Mouse (Mus musculus): ENCODE data around the gene Adcy2. TPM values are rescaled to one million over a fixed set of nuclear protein-coding genes. Genes with fewer than 3 reads are reported as not detected.

Gene Adcy2
- polyA plus RNA-seq, 1 experiment from 2014 or later: 0.46 TPM

GRCm38 (mm10) chr13:68765896-68766578, 233.3 kb downstream of the Adcy2 start:
- Histone ChIP-seq H3K4me1 (replicated peaks) (no peaks in the 10 kb centered on the region), H3K27ac (replicated peaks) (no peak overlapping the region), H3K9me3 (replicated peaks) (no peaks in the 10 kb centered on the region; the same call in 1 of the 2 replicates), H3K36me3 (replicated peaks) (no peaks in the 10 kb centered on the region), H3K4me3 (replicated peaks) (no peak overlapping the region), H3K9ac (no peak overlapping the region), H3K27me3 (no peaks in the 10 kb centered on the region), H3K4me2 (no peak overlapping the region)
- ATAC-seq (ENCODE audit: insufficient read depth): no peak
- WGBS (ENCODE audit: insufficient replicate concordance): 63% methylated on average over 8 of the region's 8 CpGs

GRCm38 (mm10) chr13:68764614-68765013, 234.7 kb downstream of the Adcy2 start:
- no peak overlapping the region for H3K27ac ChIP-seq (replicated peaks)
- no peak overlapping the region for H3K9ac ChIP-seq
- no peak for ATAC-seq (ENCODE audit: insufficient read depth)
- H3K4me1 ChIP-seq (replicated peaks): no peaks in the 10 kb centered on the region
- WGBS (ENCODE audit: insufficient replicate concordance): 73% methylated on average over 3 of the region's 3 CpGs
- no peak overlapping the region for H3K4me3 ChIP-seq (replicated peaks)
- no peaks in the 10 kb centered on the region for H3K36me3 ChIP-seq (replicated peaks)
- no peak overlapping the region for H3K4me2 ChIP-seq
- H3K9me3 ChIP-seq (replicated peaks): no peaks in the 10 kb centered on the region; the same call in 1 of the 2 replicates
- H3K27me3 ChIP-seq: no peaks in the 10 kb centered on the region

- Histone ChIP-seq H3K4me3 (replicated peaks) (no peak overlapping the region), H3K4me1 (replicated peaks) (no peaks in the 10 kb centered on the region), H3K9me3 (replicated peaks) (no peaks in the 10 kb centered on the region), H3K4me2 (no peak overlapping the region), H3K36me3 (replicated peaks) (no peaks in the 10 kb centered on the region), H3K27me3 (no peaks in the 10 kb centered on the region), H3K9ac (no peak overlapping the region), H3K27ac (replicated peaks) (no peak overlapping the region)
- WGBS (ENCODE audit: insufficient replicate concordance): 54% methylated on average over 9 of the region's 9 CpGs
- no peak for ATAC-seq (ENCODE audit: insufficient read depth)
Observed at GRCm38 (mm10) chr13:68749801-68750200, 249.5 kb downstream of the Adcy2 start.

- WGBS (ENCODE audit: insufficient replicate concordance): 68% methylated on average over 2 of the region's 2 CpGs
- no peak for ATAC-seq (ENCODE audit: insufficient read depth)
- no peaks in the 10 kb centered on the region for H3K27me3 ChIP-seq
Observed at GRCm38 (mm10) chr13:68749370-68749769, 250.0 kb downstream of the Adcy2 start.

GRCm38 (mm10) chr13:68745426-68745825, 253.9 kb downstream of the Adcy2 start:
- Histone ChIP-seq H3K4me3 (replicated peaks) (no peak overlapping the region), H3K4me2 (no peak overlapping the region)
- WGBS (ENCODE audit: insufficient replicate concordance): 71% methylated on average over 5 of the region's 5 CpGs

More at GRCm38 (mm10) chr13:68749370-68749769, 250.0 kb downstream of the Adcy2 start:
- no peak overlapping the region for H3K27ac ChIP-seq (replicated peaks)
- H3K4me3 ChIP-seq (replicated peaks): no peak overlapping the region
- no peaks in the 10 kb centered on the region for H3K36me3 ChIP-seq (replicated peaks)
- H3K4me1 ChIP-seq (replicated peaks): no peaks in the 10 kb centered on the region
- no peak overlapping the region for H3K9ac ChIP-seq
- H3K9me3 ChIP-seq (replicated peaks): no peaks in the 10 kb centered on the region
- H3K4me2 ChIP-seq: no peak overlapping the region

GRCm38 (mm10) chr13:68712661-68713060, 286.7 kb downstream of the Adcy2 start:
- H3K9me3 ChIP-seq (replicated peaks): no peaks in the 10 kb centered on the region
- H3K4me1 ChIP-seq (replicated peaks): no peaks in the 10 kb centered on the region
- no peak overlapping the region for H3K4me3 ChIP-seq (replicated peaks)
- H3K9ac ChIP-seq: no peak overlapping the region
- no peak for ATAC-seq (ENCODE audit: insufficient read depth)
- H3K27me3 ChIP-seq: no peaks in the 10 kb centered on the region
- no peaks in the 10 kb centered on the region for H3K36me3 ChIP-seq (replicated peaks)
- no peak overlapping the region for H3K27ac ChIP-seq (replicated peaks)
- H3K4me2 ChIP-seq: no peak overlapping the region

More at GRCm38 (mm10) chr13:68745426-68745825, 253.9 kb downstream of the Adcy2 start:
- Histone ChIP-seq H3K36me3 (replicated peaks) (no peaks in the 10 kb centered on the region), H3K9ac (no peak overlapping the region), H3K27me3 (no peaks in the 10 kb centered on the region), H3K9me3 (replicated peaks) (no peaks in the 10 kb centered on the region), H3K27ac (replicated peaks) (no peak overlapping the region), H3K4me1 (replicated peaks) (no peaks in the 10 kb centered on the region)
- ATAC-seq (ENCODE audit: insufficient read depth): no peak

- H3K9ac ChIP-seq: no peak overlapping the region
- no peak overlapping the region for H3K27ac ChIP-seq (replicated peaks)
- H3K4me1 ChIP-seq (replicated peaks): no peaks in the 10 kb centered on the region
- no peak for ATAC-seq (ENCODE audit: insufficient read depth)
- no peaks in the 10 kb centered on the region for H3K27me3 ChIP-seq
- no peak overlapping the region for H3K4me3 ChIP-seq (replicated peaks)
- H3K36me3 ChIP-seq (replicated peaks): no peaks in the 10 kb centered on the region
- 71% methylated on average over 6 of the region's 6 CpGs for WGBS (ENCODE audit: insufficient replicate concordance)
- no peak overlapping the region for H3K4me2 ChIP-seq
- 0 out of 2 replicates have a peak, but pooled peaks cover 3% of the 10 kb centered on the region for H3K9me3 ChIP-seq (replicated peaks)
Observed at GRCm38 (mm10) chr13:68707296-68707747, 292.0 kb downstream of the Adcy2 start.

- no peak for ATAC-seq (ENCODE audit: insufficient read depth)
- no peak overlapping the region for H3K4me3 ChIP-seq (replicated peaks)
- 58% methylated on average over 2 of the region's 2 CpGs for WGBS (ENCODE audit: insufficient replicate concordance)
- H3K9me3 ChIP-seq (replicated peaks): no peaks in the 10 kb centered on the region; the same call in 1 of the 2 replicates
- no peak overlapping the region for H3K27ac ChIP-seq (replicated peaks)
- no peak overlapping the region for H3K9ac ChIP-seq
- H3K27me3 ChIP-seq: no peaks in the 10 kb centered on the region
- H3K4me2 ChIP-seq: no peak overlapping the region
- H3K36me3 ChIP-seq (replicated peaks): no peaks in the 10 kb centered on the region
- no peaks in the 10 kb centered on the region for H3K4me1 ChIP-seq (replicated peaks)
Observed at GRCm38 (mm10) chr13:68684919-68685318, 314.4 kb downstream of the Adcy2 start.

GRCm38 (mm10) chr13:68680429-68680828, 318.9 kb downstream of the Adcy2 start:
- Histone ChIP-seq H3K4me1 (replicated peaks) (no peaks in the 10 kb centered on the region), H3K36me3 (replicated peaks) (no peaks in the 10 kb centered on the region), H3K27ac (replicated peaks) (no peak overlapping the region), H3K27me3 (no peaks in the 10 kb centered on the region), H3K9me3 (replicated peaks) (no peaks in the 10 kb centered on the region; the same call in 1 of the 2 replicates), H3K4me3 (replicated peaks) (no peak overlapping the region), H3K4me2 (no peak overlapping the region), H3K9ac (no peak overlapping the region)
- ATAC-seq (ENCODE audit: insufficient read depth): no peak
- 39% methylated on average over 1 of the region's 1 CpGs for WGBS (ENCODE audit: insufficient replicate concordance)

GRCm38 (mm10) chr13:68642786-68643185, 356.6 kb downstream of the Adcy2 start:
- Histone ChIP-seq H3K27ac (replicated peaks) (no peak overlapping the region), H3K27me3 (no peaks in the 10 kb centered on the region), H3K4me3 (replicated peaks) (no peak overlapping the region), H3K9me3 (replicated peaks) (no peaks in the 10 kb centered on the region), H3K4me1 (replicated peaks) (no peaks in the 10 kb centered on the region), H3K4me2 (no peak overlapping the region), H3K9ac (no peak overlapping the region), H3K36me3 (replicated peaks) (no peaks in the 10 kb centered on the region)
- ATAC-seq (ENCODE audit: insufficient read depth): no peak
- 72% methylated on average over 1 of the region's 1 CpGs for WGBS (ENCODE audit: insufficient replicate concordance)

GRCm38 (mm10) chr13:68627041-68627440, 372.3 kb downstream of the Adcy2 start:
- H3K27me3 ChIP-seq: no peaks in the 10 kb centered on the region
- ATAC-seq (ENCODE audit: insufficient read depth): no peak
- WGBS (ENCODE audit: insufficient replicate concordance): 51% methylated on average over 3 of the region's 3 CpGs

GRCm38 (mm10) chr13:68622792-68623191, 376.5 kb downstream of the Adcy2 start:
- 40% methylated on average over 6 of the region's 6 CpGs for WGBS (ENCODE audit: insufficient replicate concordance)

More at GRCm38 (mm10) chr13:68627041-68627440, 372.3 kb downstream of the Adcy2 start:
- 0 out of 2 replicates have a peak, but pooled peaks cover 4% of the 10 kb centered on the region for H3K9me3 ChIP-seq (replicated peaks)
- no peak overlapping the region for H3K4me2 ChIP-seq
- H3K4me3 ChIP-seq (replicated peaks): no peak overlapping the region
- no peak overlapping the region for H3K27ac ChIP-seq (replicated peaks)
- H3K4me1 ChIP-seq (replicated peaks): no peaks in the 10 kb centered on the region
- H3K9ac ChIP-seq: no peak overlapping the region
- no peaks in the 10 kb centered on the region for H3K36me3 ChIP-seq (replicated peaks)

More at GRCm38 (mm10) chr13:68622792-68623191, 376.5 kb downstream of the Adcy2 start:
- no peak overlapping the region for H3K4me2 ChIP-seq
- no peak for ATAC-seq (ENCODE audit: insufficient read depth)
- H3K4me3 ChIP-seq (replicated peaks): no peak overlapping the region
- no peaks in the 10 kb centered on the region for H3K36me3 ChIP-seq (replicated peaks)
- H3K9me3 ChIP-seq (replicated peaks): no peaks in the 10 kb centered on the region
- no peaks in the 10 kb centered on the region for H3K27me3 ChIP-seq
- no peak overlapping the region for H3K9ac ChIP-seq
- H3K27ac ChIP-seq (replicated peaks): no peak overlapping the region
- no peaks in the 10 kb centered on the region for H3K4me1 ChIP-seq (replicated peaks)
